Mouse (Mus musculus): Measurements from ENCODE around the gene Ppp1r12b. TPM values are rescaled to one million over a fixed set of nuclear protein-coding genes. Genes with fewer than 3 reads are reported as not detected.

Ppp1r12b gene
- polyA plus RNA-seq, 1 experiment from 2014 or later: 7.8 TPM

DNA sequence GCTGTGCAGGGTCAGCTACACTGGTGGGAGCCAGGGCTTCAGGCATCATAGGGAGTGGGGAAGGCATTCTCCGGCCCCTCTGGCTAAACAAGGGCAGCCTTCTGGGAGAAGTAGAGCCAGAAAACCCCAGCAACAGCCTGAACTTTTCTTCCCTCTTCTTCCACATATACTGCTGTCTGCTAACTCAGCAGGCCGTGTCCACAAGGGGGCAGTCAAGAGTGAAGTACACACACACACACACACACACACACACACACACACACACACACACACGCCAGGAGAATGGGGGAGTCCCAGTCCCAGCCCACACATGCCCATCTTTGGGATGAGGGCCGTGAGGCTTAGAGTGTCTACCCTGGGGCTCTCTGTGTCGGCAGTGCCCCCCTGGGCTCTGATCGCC is 214.3 kb downstream of the Ppp1r12b start:
- WGBS: 78% methylated on average over 6 of the region's 6 CpGs
- no peaks in the 10 kb centered on the region for H3K4me1 ChIP-seq (ENCODE audit: control insufficient read depth, insufficient read depth, low read length)
- H3K27ac ChIP-seq (ENCODE audit: low read depth, low read length): no peak overlapping the region
- H3K4me2 ChIP-seq (ENCODE audit: low read depth): no peak overlapping the region
- H3K9me3 ChIP-seq (ENCODE audit: control insufficient read depth, low read length): no peaks in the 10 kb centered on the region
- DNase-seq (ENCODE audit: low spot score) (no peak), ATAC-seq (ENCODE audit: insufficient read depth, low FRiP score, low TSS enrichment) (no peak)
- no peak overlapping the region for H3K4me3 ChIP-seq (ENCODE audit: low read depth, low read length)
- no peaks in the 10 kb centered on the region for H3K36me3 ChIP-seq (ENCODE audit: control insufficient read depth, insufficient read depth, low read length)
- H3K9ac ChIP-seq (ENCODE audit: low read length): no peak overlapping the region
- H3K27me3 ChIP-seq (ENCODE audit: control insufficient read depth, insufficient read depth, low read length): no peaks in the 10 kb centered on the region

DNA sequence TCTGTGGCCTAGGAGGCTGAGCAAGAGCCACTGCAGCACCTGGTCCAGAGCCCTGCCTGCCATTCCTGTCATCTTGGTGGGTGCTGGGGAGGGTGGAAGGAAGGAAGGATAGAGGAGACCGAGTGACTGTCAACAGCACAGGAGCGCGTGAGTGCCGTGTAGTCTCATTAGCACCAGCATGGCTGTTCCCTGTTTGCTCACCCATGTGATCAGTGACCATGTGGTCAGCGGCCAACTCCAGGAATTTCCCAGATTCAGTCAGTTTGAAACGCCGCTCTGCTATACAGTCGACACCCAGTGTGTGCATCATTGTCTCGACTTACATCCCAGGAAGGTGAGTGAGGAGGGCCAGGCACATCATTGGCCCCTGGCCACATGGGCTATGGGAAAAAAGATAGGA is 218.3 kb downstream of the Ppp1r12b start:
- no peaks in the 10 kb centered on the region for H3K4me1 ChIP-seq (ENCODE audit: control insufficient read depth, insufficient read depth, low read length)
- no peaks in the 10 kb centered on the region for H3K27me3 ChIP-seq (ENCODE audit: control insufficient read depth, insufficient read depth, low read length)
- H3K36me3 ChIP-seq (ENCODE audit: control insufficient read depth, insufficient read depth, low read length): no peaks in the 10 kb centered on the region
- 71% methylated on average over 9 of the region's 9 CpGs for WGBS
- H3K9ac ChIP-seq (ENCODE audit: low read length): no peak overlapping the region
- H3K9me3 ChIP-seq (ENCODE audit: control insufficient read depth, low read length): no peaks in the 10 kb centered on the region
- no peak overlapping the region for H3K4me2 ChIP-seq (ENCODE audit: low read depth)
- no peak for DNase-seq (ENCODE audit: low spot score)
- no peak overlapping the region for H3K4me3 ChIP-seq (ENCODE audit: low read depth, low read length)
- H3K27ac ChIP-seq (ENCODE audit: low read depth, low read length): no peak overlapping the region
- ATAC-seq (ENCODE audit: insufficient read depth, low FRiP score, low TSS enrichment): no peak

DNA sequence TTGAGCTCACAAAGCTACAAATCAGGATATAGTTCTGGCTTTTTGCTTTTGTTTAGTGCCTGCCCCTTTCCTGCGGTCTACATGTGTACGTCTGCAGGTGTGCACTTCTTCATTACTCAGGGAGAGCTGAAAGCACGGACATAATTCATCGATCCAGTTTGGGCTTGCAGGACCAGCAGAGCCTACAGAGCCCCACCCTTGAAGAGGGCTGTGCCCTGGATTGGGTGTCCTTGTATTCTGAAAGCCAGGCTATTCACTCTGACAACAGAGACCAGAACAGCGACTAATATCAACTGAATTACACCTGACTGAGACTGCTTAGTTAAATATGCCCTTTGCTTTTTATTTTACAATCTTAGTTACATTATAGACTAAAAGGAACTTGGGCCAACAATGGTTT is 222.1 kb downstream of the Ppp1r12b start:
- Histone ChIP-seq H3K4me2 (ENCODE audit: low read depth) (no peak overlapping the region), H3K36me3 (ENCODE audit: control insufficient read depth, insufficient read depth, low read length) (no peaks in the 10 kb centered on the region), H3K4me1 (ENCODE audit: control insufficient read depth, insufficient read depth, low read length) (no peaks in the 10 kb centered on the region), H3K4me3 (ENCODE audit: low read depth, low read length) (no peak overlapping the region), H3K27ac (ENCODE audit: low read depth, low read length) (no peak overlapping the region), H3K27me3 (ENCODE audit: control insufficient read depth, insufficient read depth, low read length) (no peaks in the 10 kb centered on the region), H3K9ac (ENCODE audit: low read length) (no peak overlapping the region), H3K9me3 (ENCODE audit: control insufficient read depth, low read length) (no peaks in the 10 kb centered on the region)
- no peak for ATAC-seq (ENCODE audit: insufficient read depth, low FRiP score, low TSS enrichment)
- WGBS: 85% methylated on average over 5 of the region's 5 CpGs
- no peak for DNase-seq (ENCODE audit: low spot score)

DNA sequence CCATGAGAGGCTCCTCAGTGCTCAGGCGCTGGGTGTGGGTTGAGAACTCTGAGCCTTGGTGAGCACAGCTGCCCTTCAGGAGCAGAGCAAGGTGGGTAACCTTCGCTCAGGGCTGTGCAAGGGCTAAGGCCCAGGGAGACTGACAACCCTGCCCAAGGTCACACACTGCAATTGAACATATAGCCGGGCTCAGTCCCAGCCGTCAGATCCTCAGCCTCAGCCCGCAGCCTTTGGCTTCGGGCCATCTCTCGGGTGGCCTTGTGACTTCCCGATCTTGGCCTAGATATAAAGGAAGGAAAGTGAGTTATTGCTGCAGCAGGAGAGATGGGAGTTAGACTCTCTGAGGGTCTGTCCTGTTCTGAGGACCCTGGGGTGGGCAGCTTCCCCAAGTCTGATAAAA is 228.5 kb downstream of the Ppp1r12b start:
- no peak for DNase-seq (ENCODE audit: low spot score)
- no peaks in the 10 kb centered on the region for H3K27me3 ChIP-seq (ENCODE audit: control insufficient read depth, insufficient read depth, low read length)
- H3K4me2 ChIP-seq (ENCODE audit: low read depth): no peak overlapping the region
- H3K9me3 ChIP-seq (ENCODE audit: control insufficient read depth, low read length): no peaks in the 10 kb centered on the region
- H3K4me3 ChIP-seq (ENCODE audit: low read depth, low read length): no peak overlapping the region
- no peaks in the 10 kb centered on the region for H3K36me3 ChIP-seq (ENCODE audit: control insufficient read depth, insufficient read depth, low read length)
- H3K9ac ChIP-seq (ENCODE audit: low read length): no peak overlapping the region
- 90% methylated on average over 8 of the region's 8 CpGs for WGBS
- ATAC-seq (ENCODE audit: insufficient read depth, low FRiP score, low TSS enrichment): no peak
- no peak overlapping the region for H3K27ac ChIP-seq (ENCODE audit: low read depth, low read length)
- no peaks in the 10 kb centered on the region for H3K4me1 ChIP-seq (ENCODE audit: control insufficient read depth, insufficient read depth, low read length)

DNA sequence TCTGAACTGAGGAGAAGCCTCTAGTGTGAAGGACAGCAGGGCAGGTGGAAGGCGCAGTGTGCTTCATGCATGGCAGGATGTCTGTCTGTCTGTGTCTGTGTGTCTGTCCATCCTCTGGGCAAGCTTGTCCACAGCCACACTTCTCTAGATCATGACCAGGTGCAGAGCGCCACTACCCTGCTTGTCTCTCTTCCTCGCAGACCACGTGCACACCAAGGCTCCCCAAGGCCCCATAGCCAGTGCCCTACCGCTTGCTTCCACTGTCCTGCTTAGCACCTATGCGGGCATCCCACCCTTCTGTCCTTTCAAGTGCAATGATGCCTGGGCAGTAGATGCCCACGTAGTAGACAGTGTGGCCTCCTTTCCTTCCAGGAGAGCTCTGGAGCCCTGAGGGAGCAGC is 229.3 kb downstream of the Ppp1r12b start:
- H3K4me1 ChIP-seq (ENCODE audit: control insufficient read depth, insufficient read depth, low read length): no peaks in the 10 kb centered on the region
- ATAC-seq (ENCODE audit: insufficient read depth, low FRiP score, low TSS enrichment) (no peak), DNase-seq (ENCODE audit: low spot score) (no peak)
- H3K9me3 ChIP-seq (ENCODE audit: control insufficient read depth, low read length): no peaks in the 10 kb centered on the region
- H3K36me3 ChIP-seq (ENCODE audit: control insufficient read depth, insufficient read depth, low read length): no peaks in the 10 kb centered on the region
- H3K9ac ChIP-seq (ENCODE audit: low read length): no peak overlapping the region
- H3K4me2 ChIP-seq (ENCODE audit: low read depth): no peak overlapping the region
- H3K27ac ChIP-seq (ENCODE audit: low read depth, low read length): no peak overlapping the region
- 88% methylated on average over 7 of the region's 7 CpGs for WGBS
- no peak overlapping the region for H3K4me3 ChIP-seq (ENCODE audit: low read depth, low read length)
- no peaks in the 10 kb centered on the region for H3K27me3 ChIP-seq (ENCODE audit: control insufficient read depth, insufficient read depth, low read length)

GRCm38 (mm10) chr1:134725276-134725675 is 230.5 kb downstream of the Ppp1r12b start:
- DNase-seq (ENCODE audit: low spot score) (no peak), ATAC-seq (ENCODE audit: insufficient read depth, low FRiP score, low TSS enrichment) (no peak)
- Histone ChIP-seq H3K27me3 (ENCODE audit: control insufficient read depth, insufficient read depth, low read length) (no peaks in the 10 kb centered on the region), H3K9me3 (ENCODE audit: control insufficient read depth, low read length) (no peaks in the 10 kb centered on the region), H3K27ac (ENCODE audit: low read depth, low read length) (no peak overlapping the region), H3K4me3 (ENCODE audit: low read depth, low read length) (no peak overlapping the region), H3K4me1 (ENCODE audit: control insufficient read depth, insufficient read depth, low read length) (no peaks in the 10 kb centered on the region), H3K4me2 (ENCODE audit: low read depth) (no peak overlapping the region), H3K36me3 (ENCODE audit: control insufficient read depth, insufficient read depth, low read length) (no peaks in the 10 kb centered on the region), H3K9ac (ENCODE audit: low read length) (no peak overlapping the region)
- 51% methylated on average over 5 of the region's 5 CpGs for WGBS

DNA sequence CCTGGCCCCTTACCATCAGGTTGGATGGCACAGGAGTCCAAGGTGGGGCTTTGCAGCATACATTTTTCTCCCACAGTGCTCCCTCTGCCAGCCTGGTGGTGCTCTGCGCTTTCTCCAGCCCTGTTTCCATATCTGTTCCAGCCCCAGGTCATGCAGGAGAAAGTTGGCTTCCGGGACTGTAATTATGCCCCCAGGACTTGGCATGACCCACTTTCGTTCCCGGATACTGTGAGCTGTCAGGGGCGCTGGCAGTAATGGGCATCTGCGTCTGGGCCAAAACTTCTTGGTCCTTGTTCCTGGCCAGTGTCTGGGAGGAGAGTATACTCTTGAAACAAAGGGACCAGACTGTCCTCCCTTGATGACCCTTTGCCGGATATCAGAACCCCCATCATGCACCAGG is 232.9 kb downstream of the Ppp1r12b start:
- ATAC-seq (ENCODE audit: insufficient read depth, low FRiP score, low TSS enrichment): no peak
- 93% methylated on average over 7 of the region's 7 CpGs for whole genome bisulfite sequencing
- no peaks in the 10 kb centered on the region for H3K36me3 ChIP-seq (ENCODE audit: control insufficient read depth, insufficient read depth, low read length)

DNA sequence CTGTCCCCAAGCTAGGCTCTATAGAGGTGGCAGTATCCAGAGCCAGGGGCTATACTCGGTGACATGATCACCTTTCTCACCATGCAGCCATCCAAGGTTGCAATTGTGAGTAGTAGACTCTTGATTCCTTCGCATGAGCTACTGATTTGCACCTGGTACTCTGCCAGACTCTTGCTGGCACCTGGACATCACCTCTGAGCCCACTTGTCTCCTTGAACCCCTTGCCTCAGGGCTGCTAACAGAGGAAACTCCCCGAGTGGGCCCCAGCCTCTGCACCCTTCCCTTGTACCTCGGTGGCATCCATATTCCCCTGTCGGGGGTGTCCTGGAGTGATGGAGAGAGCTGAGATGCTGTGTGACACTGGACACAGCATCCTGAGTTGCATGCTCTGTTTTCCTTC is 234.3 kb downstream of the Ppp1r12b start:
- ATAC-seq (ENCODE audit: insufficient read depth, low FRiP score, low TSS enrichment): no peak
- Histone ChIP-seq H3K27ac (ENCODE audit: low read depth, low read length) (no peak overlapping the region), H3K27me3 (ENCODE audit: control insufficient read depth, insufficient read depth, low read length) (no peaks in the 10 kb centered on the region), H3K9ac (ENCODE audit: low read length) (no peak overlapping the region), H3K4me2 (ENCODE audit: low read depth) (no peak overlapping the region), H3K9me3 (ENCODE audit: control insufficient read depth, low read length) (no peaks in the 10 kb centered on the region), H3K36me3 (ENCODE audit: control insufficient read depth, insufficient read depth, low read length) (no peaks in the 10 kb centered on the region), H3K4me3 (ENCODE audit: low read depth, low read length) (no peak overlapping the region), H3K4me1 (ENCODE audit: control insufficient read depth, insufficient read depth, low read length) (no peaks in the 10 kb centered on the region)
- 86% methylated on average over 5 of the region's 5 CpGs for WGBS
- DNase-seq (ENCODE audit: low spot score): no peak

More for the DNA sequence above, 232.9 kb downstream of the Ppp1r12b start:
- no peaks in the 10 kb centered on the region for H3K4me1 ChIP-seq (ENCODE audit: control insufficient read depth, insufficient read depth, low read length)
- no peaks in the 10 kb centered on the region for H3K27me3 ChIP-seq (ENCODE audit: control insufficient read depth, insufficient read depth, low read length)
- no peak overlapping the region for H3K4me3 ChIP-seq (ENCODE audit: low read depth, low read length)
- no peaks in the 10 kb centered on the region for H3K9me3 ChIP-seq (ENCODE audit: control insufficient read depth, low read length)
- no peak overlapping the region for H3K9ac ChIP-seq (ENCODE audit: low read length)
- no peak for DNase-seq (ENCODE audit: low spot score)
- no peak overlapping the region for H3K4me2 ChIP-seq (ENCODE audit: low read depth)
- no peak overlapping the region for H3K27ac ChIP-seq (ENCODE audit: low read depth, low read length)

GRCm38 (mm10) chr1:134719718-134720304 is 235.9 kb downstream of the Ppp1r12b start:
- Histone ChIP-seq H3K4me2 (ENCODE audit: low read depth) (no peak overlapping the region), H3K27me3 (ENCODE audit: control insufficient read depth, insufficient read depth, low read length) (no peaks in the 10 kb centered on the region), H3K9ac (ENCODE audit: low read length) (no peak overlapping the region), H3K36me3 (ENCODE audit: control insufficient read depth, insufficient read depth, low read length) (no peaks in the 10 kb centered on the region), H3K4me3 (ENCODE audit: low read depth, low read length) (no peak overlapping the region), H3K27ac (ENCODE audit: low read depth, low read length) (no peak overlapping the region), H3K4me1 (ENCODE audit: control insufficient read depth, insufficient read depth, low read length) (peaks cover 3% of the 10 kb centered on the region; the same call in 1 of the 2 replicates), H3K9me3 (ENCODE audit: control insufficient read depth, low read length) (no peaks in the 10 kb centered on the region)
- DNase-seq (ENCODE audit: low spot score) (no peak), ATAC-seq (ENCODE audit: insufficient read depth, low FRiP score, low TSS enrichment) (no peak)
- WGBS: 68% methylated on average over 12 of the region's 12 CpGs
